Mouse (Mus musculus): ENCODE measurements at regions not wholly inside any gene's neighbourhood (a gene's known extent, or its start where the extent isn't known, plus 50 kb on each side); places are given as distances from the start of the nearest gene placed in this dataset.

DNA sequence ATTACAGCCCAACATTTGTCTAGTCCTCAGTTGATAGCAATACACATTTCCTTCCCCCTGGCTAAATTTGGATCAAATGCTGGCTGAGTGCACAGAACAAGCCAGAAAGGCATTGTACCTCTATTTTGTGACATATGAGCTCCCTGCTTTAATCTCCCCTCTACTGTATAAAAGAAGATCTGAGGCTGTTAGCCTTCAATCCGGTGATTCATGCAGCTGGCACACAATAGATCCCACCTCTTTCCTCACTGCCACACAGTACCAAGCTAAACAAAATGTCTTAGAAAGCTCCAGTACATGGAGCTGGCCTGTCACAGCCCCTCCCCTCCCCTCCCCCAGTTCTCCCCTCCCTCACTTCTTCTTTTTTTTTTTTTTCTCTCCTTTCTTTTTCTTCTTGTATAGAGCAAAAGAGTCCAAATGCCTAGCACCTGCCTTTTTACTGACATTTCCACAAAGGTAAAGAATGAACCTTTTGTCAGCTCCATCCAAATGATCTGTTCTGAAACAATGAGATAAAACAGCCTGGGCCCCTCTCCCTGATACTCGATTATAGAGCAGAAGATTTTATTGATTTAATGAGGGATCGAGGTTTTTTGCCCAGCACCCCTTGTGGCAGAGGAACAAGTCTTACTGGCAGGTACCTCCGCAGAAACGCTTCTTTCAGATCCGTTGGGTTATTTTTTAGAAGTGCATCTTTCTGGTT, 392.0 kb upstream of the Cited2 start:
- peaks cover 9% of the 10 kb centered on the region for H3K4me1 ChIP-seq (ENCODE audit: insufficient read depth)
- 5% methylated on average over 6 of the region's 6 CpGs for WGBS (ENCODE audit: insufficient replicate concordance)
- no peak for DNase-seq
- ATAC-seq, result no peak
- peak overlapping the region; percentile 41 for H3K4me3 ChIP-seq (ENCODE audit: low read depth, low read length)
- H3K27me3 ChIP-seq (ENCODE audit: insufficient read depth, low read length), result no peaks in the 10 kb centered on the region
- H3K36me3 ChIP-seq (replicated peaks; ENCODE audit: insufficient read depth, low read length), result no peaks in the 10 kb centered on the region
- TF ChIP-seq EP300 (IDR thresholded peaks at IDR 0.05; ENCODE audit: low read depth) (no peak), CTCF (IDR thresholded peaks at IDR 0.05; ENCODE audit: low read depth) (no peak)
- peak overlapping the region; percentile 74 for H3K4me2 ChIP-seq (ENCODE audit: low read depth, low read length)
- no peaks in the 10 kb centered on the region for H3K9me3 ChIP-seq (ENCODE audit: low read length)
- H3K9ac ChIP-seq (replicated peaks), result peak overlapping the region; percentile 44; the same call in 1 of the 2 replicates
- H3K27ac ChIP-seq (ENCODE audit: low read depth), result no peak overlapping the region

- DNase-seq, result no peak
Measured at GRCm38 (mm10) chr10:17331607-17332008, 391.4 kb upstream of the Cited2 start.

DNA sequence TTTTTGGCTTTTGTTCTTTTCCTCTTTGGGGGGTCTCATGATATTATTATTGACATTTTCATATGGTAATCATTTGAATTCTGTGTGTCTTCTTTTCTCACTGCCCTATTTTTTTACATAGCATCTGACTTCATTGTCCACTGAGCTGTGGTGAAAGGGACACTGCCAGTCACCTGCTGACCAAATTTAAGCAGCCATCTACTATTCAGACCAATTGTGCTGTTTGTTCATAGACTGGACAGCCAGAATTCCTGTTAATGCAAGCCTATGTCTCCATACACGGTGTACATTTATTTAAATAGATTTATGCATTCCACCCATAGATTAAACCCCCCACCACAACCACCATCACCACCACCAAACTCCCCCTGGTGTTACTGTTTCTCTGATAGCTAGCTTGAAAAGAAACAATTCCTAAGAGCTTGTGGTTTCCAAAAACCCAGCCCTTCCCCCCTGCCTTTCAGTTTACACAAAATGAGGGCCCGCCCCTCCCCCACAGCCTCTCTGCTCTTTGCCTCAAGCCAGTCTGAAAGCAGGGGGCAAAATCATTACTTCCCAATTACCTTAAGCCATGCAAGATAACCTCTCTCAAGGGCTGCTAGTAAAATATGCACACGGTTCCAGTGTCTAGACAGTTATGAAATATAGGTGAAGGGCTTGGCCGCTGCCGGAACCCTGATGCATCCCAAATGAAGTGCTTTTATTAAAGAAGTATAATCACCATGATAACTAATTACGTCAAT, 390.8 kb upstream of the Cited2 start:
- no peak overlapping the region for H3K9ac ChIP-seq (replicated peaks)
- no peak for DNase-seq

More at GRCm38 (mm10) chr10:17331607-17332008, 391.4 kb upstream of the Cited2 start:
- no peak for TF ChIP-seq EP300 (IDR thresholded peaks at IDR 0.05; ENCODE audit: low read depth)
- Histone ChIP-seq H3K27me3 (ENCODE audit: insufficient read depth, low read length) (no peaks in the 10 kb centered on the region), H3K9ac (replicated peaks) (peak overlapping the region; percentile 44; the same call in 1 of the 2 replicates), H3K36me3 (replicated peaks; ENCODE audit: insufficient read depth, low read length) (no peaks in the 10 kb centered on the region), H3K9me3 (ENCODE audit: low read length) (no peaks in the 10 kb centered on the region), H3K27ac (ENCODE audit: low read depth) (no peak overlapping the region), H3K4me2 (ENCODE audit: low read depth, low read length) (peak overlapping the region; percentile 74), H3K4me1 (ENCODE audit: insufficient read depth) (peaks cover 9% of the 10 kb centered on the region), H3K4me3 (ENCODE audit: low read depth, low read length) (peak overlapping the region; percentile 41)
- 5% methylated on average over 7 of the region's 7 CpGs for WGBS (ENCODE audit: insufficient replicate concordance)
- no peak for ATAC-seq

DNA sequence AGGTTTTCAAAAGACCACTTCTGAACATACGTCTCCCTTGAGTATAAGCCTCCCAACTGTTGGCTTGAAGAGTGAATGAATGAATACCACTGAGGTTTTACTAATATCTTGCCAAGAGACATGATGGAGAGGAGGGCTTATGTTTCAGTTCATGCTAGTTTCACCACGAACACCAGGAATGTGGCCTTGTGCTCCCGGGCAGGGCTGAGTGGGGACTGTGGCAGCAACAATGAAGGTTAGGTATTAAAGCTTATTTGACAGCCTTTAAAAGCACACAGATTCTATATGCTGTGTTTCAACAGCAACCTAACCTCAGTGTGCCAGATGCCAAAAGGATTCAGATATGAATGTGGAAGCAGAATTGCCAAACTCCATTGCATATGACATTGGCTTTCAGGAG, 390.0 kb upstream of the Cited2 start:
- no peak overlapping the region for H3K4me2 ChIP-seq (ENCODE audit: low read depth, low read length)
- H3K27me3 ChIP-seq (ENCODE audit: insufficient read depth, low read length), result no peaks in the 10 kb centered on the region
- TF ChIP-seq EP300 (IDR thresholded peaks at IDR 0.05; ENCODE audit: low read depth) (no peak), CTCF (IDR thresholded peaks at IDR 0.05; ENCODE audit: low read depth) (no peak)
- no peaks in the 10 kb centered on the region for H3K36me3 ChIP-seq (replicated peaks; ENCODE audit: insufficient read depth, low read length)
- H3K9ac ChIP-seq (replicated peaks), result no peak overlapping the region
- ATAC-seq, result no peak
- no peaks in the 10 kb centered on the region for H3K9me3 ChIP-seq (ENCODE audit: low read length)
- 64% methylated on average over 3 of the region's 3 CpGs for WGBS (ENCODE audit: insufficient replicate concordance)
- no peak overlapping the region for H3K27ac ChIP-seq (ENCODE audit: low read depth)
- no peak for DNase-seq
- H3K4me3 ChIP-seq (ENCODE audit: low read depth, low read length), result no peak overlapping the region
- H3K4me1 ChIP-seq (ENCODE audit: insufficient read depth), result peaks cover 9% of the 10 kb centered on the region

More for the DNA sequence above, 390.8 kb upstream of the Cited2 start:
- no peak overlapping the region for H3K27ac ChIP-seq (ENCODE audit: low read depth)
- H3K27me3 ChIP-seq (ENCODE audit: insufficient read depth, low read length), result no peaks in the 10 kb centered on the region
- TF ChIP-seq CTCF (IDR thresholded peaks at IDR 0.05; ENCODE audit: low read depth) (no peak), EP300 (IDR thresholded peaks at IDR 0.05; ENCODE audit: low read depth) (no peak)
- no peaks in the 10 kb centered on the region for H3K36me3 ChIP-seq (replicated peaks; ENCODE audit: insufficient read depth, low read length)
- H3K4me2 ChIP-seq (ENCODE audit: low read depth, low read length), result peak overlapping the region; percentile 74
- H3K4me3 ChIP-seq (ENCODE audit: low read depth, low read length), result peak overlapping the region; percentile 41; the same call in 1 of the 2 replicates
- WGBS (ENCODE audit: insufficient replicate concordance), result 48% methylated on average over 6 of the region's 6 CpGs
- ATAC-seq, result no peak
- H3K9me3 ChIP-seq (ENCODE audit: low read length), result no peaks in the 10 kb centered on the region
- H3K4me1 ChIP-seq (ENCODE audit: insufficient read depth), result peaks cover 9% of the 10 kb centered on the region

DNA sequence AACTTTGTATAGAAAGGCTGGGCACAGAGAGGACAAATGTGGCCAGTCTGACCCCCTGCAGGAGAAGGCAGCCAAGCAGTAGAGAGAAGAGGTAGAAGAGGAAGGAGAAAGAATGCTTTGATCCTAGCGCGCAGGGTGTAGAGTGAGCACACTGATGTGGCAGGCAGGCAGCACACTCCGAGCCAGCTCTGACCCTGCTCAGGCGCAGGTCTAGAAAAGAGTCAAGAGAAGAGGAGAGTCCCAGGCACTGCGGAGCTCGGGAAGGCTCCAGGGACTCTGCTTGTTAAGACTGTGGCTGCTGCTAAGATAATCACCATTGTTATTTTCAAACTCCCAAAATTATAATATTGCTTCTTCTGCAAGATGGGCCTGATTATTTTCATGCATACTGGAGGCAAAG, 389.3 kb upstream of the Cited2 start:
- H3K4me3 ChIP-seq (ENCODE audit: low read depth, low read length), result no peak overlapping the region
- H3K9ac ChIP-seq (replicated peaks), result no peak overlapping the region
- H3K4me2 ChIP-seq (ENCODE audit: low read depth, low read length), result no peak overlapping the region
- H3K36me3 ChIP-seq (replicated peaks; ENCODE audit: insufficient read depth, low read length), result no peaks in the 10 kb centered on the region
- ATAC-seq (no peak), DNase-seq (no peak)
- TF ChIP-seq CTCF (IDR thresholded peaks at IDR 0.05; ENCODE audit: low read depth) (no peak), EP300 (IDR thresholded peaks at IDR 0.05; ENCODE audit: low read depth) (no peak)
- H3K9me3 ChIP-seq (ENCODE audit: low read length), result no peaks in the 10 kb centered on the region
- 58% methylated on average over 6 of the region's 6 CpGs for WGBS (ENCODE audit: insufficient replicate concordance)
- H3K4me1 ChIP-seq (ENCODE audit: insufficient read depth), result peaks cover 9% of the 10 kb centered on the region
- no peaks in the 10 kb centered on the region for H3K27me3 ChIP-seq (ENCODE audit: insufficient read depth, low read length)
- H3K27ac ChIP-seq (ENCODE audit: low read depth), result no peak overlapping the region

DNA sequence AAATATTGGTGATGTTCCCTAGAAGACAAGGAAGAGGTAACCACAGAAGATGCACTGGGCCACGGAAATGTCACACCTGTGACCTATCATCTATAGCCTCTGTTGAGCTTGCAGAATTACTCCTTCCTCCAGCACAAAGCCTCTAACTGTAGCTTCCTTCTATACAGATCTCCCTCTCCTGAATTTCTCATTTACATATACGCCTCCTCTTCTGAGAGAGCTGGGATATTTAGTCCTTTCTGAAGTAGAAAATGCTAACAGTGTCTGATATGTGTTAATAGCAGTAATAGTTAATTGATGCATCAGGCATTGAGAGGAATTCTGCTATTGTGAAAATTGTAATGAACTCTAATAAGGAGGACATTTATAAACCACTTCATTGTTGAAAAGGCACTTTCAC, 385.8 kb upstream of the Cited2 start:
- H3K27ac ChIP-seq (ENCODE audit: low read depth), result no peak overlapping the region
- 81% methylated on average over 2 of the region's 2 CpGs for WGBS (ENCODE audit: insufficient replicate concordance)
- no peaks in the 10 kb centered on the region for H3K9me3 ChIP-seq (ENCODE audit: low read length)
- H3K4me2 ChIP-seq (ENCODE audit: low read depth, low read length), result no peak overlapping the region
- H3K27me3 ChIP-seq (ENCODE audit: insufficient read depth, low read length), result no peaks in the 10 kb centered on the region
- no peak overlapping the region for H3K9ac ChIP-seq (replicated peaks)
- TF ChIP-seq CTCF (IDR thresholded peaks at IDR 0.05; ENCODE audit: low read depth), result no peak
- no peak for TF ChIP-seq EP300 (IDR thresholded peaks at IDR 0.05; ENCODE audit: low read depth)
- H3K36me3 ChIP-seq (replicated peaks; ENCODE audit: insufficient read depth, low read length), result no peaks in the 10 kb centered on the region
- ATAC-seq (no peak), DNase-seq (no peak)
- H3K4me3 ChIP-seq (ENCODE audit: low read depth, low read length), result no peak overlapping the region
- H3K4me1 ChIP-seq (ENCODE audit: insufficient read depth), result peaks cover 3% of the 10 kb centered on the region; the same call in 1 of the 2 replicates

Data from liver, postnatal 0 days (tissue).